9 mouse cellular contexts compared by ENCODE assay signal in the genomic region with DNA sequence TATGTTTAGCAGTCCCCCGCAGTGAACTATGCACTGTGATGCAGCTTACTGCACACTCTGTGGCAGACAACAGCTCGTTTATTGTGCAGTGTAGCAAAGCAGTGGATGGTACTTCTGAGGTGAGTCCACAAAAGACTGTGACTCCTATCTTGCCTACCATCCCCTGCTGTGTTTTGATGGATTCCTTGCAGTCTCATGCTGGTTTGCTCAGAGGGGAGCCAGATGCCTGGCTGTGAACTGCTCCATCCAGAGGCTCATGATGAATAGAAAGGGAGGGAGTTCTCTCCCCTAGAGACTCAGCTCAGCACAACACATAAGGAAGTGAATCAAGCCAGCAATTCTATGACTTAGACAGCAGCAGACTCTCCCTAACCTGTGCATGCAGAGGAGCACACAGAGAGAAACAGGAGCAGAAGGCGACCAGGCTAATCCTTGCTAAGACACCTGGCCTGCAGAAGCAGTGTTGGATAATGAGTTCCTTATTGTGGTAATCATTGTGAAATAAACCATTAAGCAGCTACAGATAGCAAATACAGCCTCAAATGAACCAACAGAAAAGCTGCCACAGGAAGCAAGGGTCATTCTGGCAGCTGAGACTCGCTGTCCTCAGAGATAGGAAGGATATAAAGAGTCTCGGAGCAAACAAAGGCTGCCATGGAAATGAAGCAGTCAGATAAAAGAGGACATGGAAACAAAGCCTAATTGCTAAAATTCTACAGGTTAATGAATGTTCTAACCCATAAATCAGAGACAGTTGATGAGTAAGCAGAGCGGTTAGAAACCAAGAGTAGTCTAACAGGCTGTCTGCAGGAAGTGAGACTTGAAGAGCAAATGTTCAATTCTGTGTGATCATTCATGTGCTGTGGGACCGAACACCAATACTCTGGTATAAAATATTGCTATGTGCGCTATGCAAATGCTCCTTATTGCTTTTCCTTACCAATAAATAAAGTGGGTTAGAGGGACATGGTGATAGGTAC.
DNase-seq lines count a peak whose midpoint lies in the region; ATAC-seq and TF ChIP-seq lines count a peak whose summit lies in the region.
"Had no signal": no experiment of that assay in that cellular context is flagged by ENCODE, and none has a peak within 500 bp of the region (broad histone marks: within the 10 kb centered on the region; RNA-seq: fewer than 3 reads in every experiment).

No protein-coding gene starts in this region.

- no peaks in the 10 kb centered on the region for H3K36me3 ChIP-seq in heart, embryonic 15.5 days
- H3K36me3 ChIP-seq in hindbrain, postnatal 0 days (ENCODE audit: insufficient read depth, low read length): no peaks in the 10 kb centered on the region
- no peaks in the 10 kb centered on the region for H3K36me3 ChIP-seq in neural tube, embryonic 14.5 days (ENCODE audit: control insufficient read depth, insufficient read depth, low read length)
- H3K36me3 ChIP-seq: embryonic facial prominence, embryonic 15.5 days had no signal

- no peak overlapping the region for H3K4me3 ChIP-seq in heart, embryonic 15.5 days
- H3K4me3 ChIP-seq in hindbrain, postnatal 0 days (ENCODE audit: low read length): no peak overlapping the region
- no peak overlapping the region for H3K4me3 ChIP-seq in neural tube, embryonic 14.5 days (ENCODE audit: low read depth, low read length)
- H3K4me3 ChIP-seq: embryonic facial prominence, embryonic 15.5 days had no signal

- no peak for TF ChIP-seq CTCF in brain, embryonic 14.5 days (IDR thresholded peaks at IDR 0.05; ENCODE audit: borderline replicate concordance, extremely low read depth, insufficient read depth, insufficient read length)
- TF ChIP-seq CTCF in hindbrain, postnatal 0 days (IDR thresholded peaks at IDR 0.05; ENCODE audit: low read depth): no peak

- H3K27ac ChIP-seq in heart, embryonic 15.5 days: 0 out of 2 replicates have a peak overlapping the region, but pooled peaks have one; percentile 12
- no peak overlapping the region for H3K27ac ChIP-seq in hindbrain, postnatal 0 days
- H3K27ac ChIP-seq in neural tube, embryonic 14.5 days (ENCODE audit: low read depth, low read length): no peak overlapping the region
- H3K27ac ChIP-seq: embryonic facial prominence, embryonic 15.5 days had no signal

- intact Hi-C loops in heart, postnatal 10 days (cut with DNase I): no loop called here

- no peaks in the 10 kb centered on the region for H3K27me3 ChIP-seq in heart, embryonic 15.5 days
- H3K27me3 ChIP-seq in hindbrain, postnatal 0 days (ENCODE audit: insufficient read depth, low read length): no peaks in the 10 kb centered on the region
- no peaks in the 10 kb centered on the region for H3K27me3 ChIP-seq in neural tube, embryonic 14.5 days (ENCODE audit: control insufficient read depth, insufficient read depth, low read length)
- H3K27me3 ChIP-seq: embryonic facial prominence, embryonic 15.5 days had no signal

- 0 out of 2 replicates have a peak, but pooled peaks have one; percentile 22 for ATAC-seq in heart, embryonic 15.5 days (replicated peaks; ENCODE audit: insufficient number of reproducible peaks, insufficient read depth, low FRiP score, low read depth)
- ATAC-seq in hindbrain, postnatal 0 days: peak; percentile 71
- ATAC-seq in neural tube, embryonic 14.5 days (ENCODE audit: low read depth): peak; percentile 78

- no peak overlapping the region for H3K9ac ChIP-seq in heart, embryonic 15.5 days
- no peak overlapping the region for H3K9ac ChIP-seq in hindbrain, postnatal 0 days (replicated peaks; ENCODE audit: low read length)
- H3K9ac ChIP-seq in neural tube, embryonic 14.5 days (replicated peaks; ENCODE audit: low read depth, low read length): no peak overlapping the region
- H3K9ac ChIP-seq: embryonic facial prominence, embryonic 15.5 days had no signal

- H3K4me2 ChIP-seq in heart, embryonic 15.5 days: no peak overlapping the region
- H3K4me2 ChIP-seq in hindbrain, postnatal 0 days (ENCODE audit: low read depth, low read length): no peak overlapping the region
- H3K4me2 ChIP-seq in neural tube, embryonic 14.5 days (ENCODE audit: low read depth, low read length): no peak overlapping the region
- H3K4me2 ChIP-seq: embryonic facial prominence, embryonic 15.5 days had no signal

- peaks cover 8% of the 10 kb centered on the region; the same call in 1 of the 2 replicates for H3K4me1 ChIP-seq in heart, embryonic 15.5 days (replicated peaks)
- no peaks in the 10 kb centered on the region for H3K4me1 ChIP-seq in hindbrain, postnatal 0 days (ENCODE audit: insufficient read depth, low read length)
- H3K4me1 ChIP-seq in neural tube, embryonic 14.5 days (ENCODE audit: control insufficient read depth, insufficient read depth, low read length): no peaks in the 10 kb centered on the region
- H3K4me1 ChIP-seq: embryonic facial prominence, embryonic 15.5 days had no signal

- no peak for DNase-seq in heart, postnatal 10 days
- DNase-seq in brain, embryonic 14.5 days (ENCODE audit: low read depth): peak; percentile 49
- DNase-seq in hindbrain, postnatal 0 days (ENCODE audit: low spot score): peak; percentile 17
- no peak for DNase-seq in right cerebral cortex, postnatal 10 days (ENCODE audit: low spot score in 2 of 2)
- DNase-seq in right cerebral cortex, postnatal 36 days (ENCODE audit: low spot score in 2 of 2): no peak
- DNase-seq in cerebellum, adult 11-12 months: no peak

- 50% methylated on average over 8 of the region's 8 CpGs for WGBS in heart, embryonic 15.5 days
- WGBS in hindbrain, postnatal 0 days: 40% methylated on average over 8 of the region's 8 CpGs
- 26% methylated on average over 8 of the region's 8 CpGs for WGBS in neural tube, embryonic 14.5 days

- TF ChIP-seq POLR2A in brain, embryonic 14.5 days (IDR thresholded peaks at IDR 0.05; ENCODE audit: borderline replicate concordance, extremely low read depth, insufficient read depth, insufficient read length, poor library complexity, severe bottlenecking): no peak

- no peaks in the 10 kb centered on the region for H3K9me3 ChIP-seq in heart, embryonic 15.5 days (replicated peaks)
- H3K9me3 ChIP-seq in hindbrain, postnatal 0 days (ENCODE audit: low read length): no peaks in the 10 kb centered on the region
- H3K9me3 ChIP-seq in neural tube, embryonic 14.5 days (ENCODE audit: control insufficient read depth, low read length): no peaks in the 10 kb centered on the region
- H3K9me3 ChIP-seq: embryonic facial prominence, embryonic 15.5 days had no signal

Comparison
In these comparisons a context has a peak if more than half of its experiments do, and no peak if none do; other contexts are left out.
1. ATAC-seq: peak in every context shown above with its lines; median percentile 78 in neural tube, embryonic 14.5 days; 71 in hindbrain, postnatal 0 days; 22 in heart, embryonic 15.5 days.
2. DNase-seq: peak in brain, embryonic 14.5 days (single experiment) and hindbrain, postnatal 0 days (single experiment); none in heart, postnatal 10 days (0 of 2), right cerebral cortex, postnatal 10 days (0 of 2), right cerebral cortex, postnatal 36 days (0 of 2) and cerebellum, adult 11-12 months (single experiment).